Mouse (Mus musculus): ENCODE results near the gene Kri1.
"Not testable (repeated sequence)": the region's sequence is repeated elsewhere in the genome, so short reads cannot be mapped to it uniquely, and the experiment has no call there.

Gene Kri1

GRCm38 (mm10) chr9:21273520-21274228, 14.1 kb downstream of the Kri1 start:
- DNase-seq, result no peak

DNA sequence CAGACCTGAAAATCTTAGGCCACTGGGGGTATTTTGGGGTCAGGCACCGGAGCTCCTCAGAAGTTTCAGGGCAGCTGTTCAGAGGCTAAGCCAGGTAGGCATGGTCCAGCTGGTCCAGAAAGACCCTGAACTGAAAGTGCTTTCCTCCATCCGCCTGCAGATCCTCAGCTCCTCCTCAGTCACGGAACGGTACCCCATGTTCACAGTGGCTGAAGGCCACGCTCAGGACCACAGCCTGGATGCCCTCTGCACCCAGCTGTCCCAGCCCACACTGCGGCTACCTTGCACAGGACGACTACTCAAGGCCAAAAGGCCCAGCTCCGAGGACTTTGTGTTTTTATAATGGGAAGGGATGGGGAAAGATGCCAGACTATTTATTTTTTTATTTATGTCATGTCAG, 14.7 kb downstream of the Kri1 start:
- DNase-seq, result no peak

DNA sequence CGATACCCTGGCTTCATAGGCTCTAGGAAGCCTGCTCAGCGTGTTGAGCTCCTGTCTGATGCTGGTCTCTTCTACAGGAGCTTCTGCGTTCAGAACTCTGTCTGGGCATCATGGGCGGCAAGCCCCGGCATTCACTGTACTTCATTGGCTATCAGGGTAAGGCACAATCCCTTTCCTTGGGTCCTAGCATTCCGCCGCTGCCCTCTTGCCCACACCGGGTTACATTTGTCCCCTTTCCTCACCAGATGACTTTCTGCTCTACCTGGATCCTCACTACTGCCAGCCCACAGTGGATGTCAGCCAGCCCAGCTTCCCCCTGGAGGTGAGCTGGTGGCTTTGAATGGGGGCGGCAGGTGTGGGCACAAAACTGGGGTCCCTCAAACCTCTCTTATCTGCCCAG, 15.4 kb downstream of the Kri1 start:
- DNase-seq, result no peak

- not testable (repeated sequence) for DNase-seq
Observed at GRCm38 (mm10) chr9:21269590-21269989, 18.2 kb downstream of the Kri1 start.

DNA sequence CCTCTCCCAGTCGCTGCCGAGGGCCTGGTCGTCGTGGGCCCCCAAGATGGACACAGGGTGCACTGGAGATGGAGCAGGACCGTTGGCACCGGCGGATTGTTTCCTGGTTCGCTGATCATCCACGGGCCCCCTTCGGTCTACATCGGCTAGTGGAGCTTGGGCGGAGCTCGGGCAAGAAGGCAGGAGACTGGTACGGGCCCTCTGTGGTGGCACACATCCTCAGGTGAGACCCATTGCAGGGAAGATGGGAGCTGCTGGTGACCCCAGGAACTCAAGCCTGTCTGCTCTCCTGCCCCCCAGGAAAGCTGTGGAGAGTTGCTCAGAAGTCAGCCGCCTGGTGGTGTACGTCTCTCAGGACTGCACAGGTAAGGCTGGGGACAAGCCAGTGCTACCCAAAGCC, 19.5 kb downstream of the Kri1 start:
- no peak for DNase-seq

- DNase-seq, result no peak
Observed at GRCm38 (mm10) chr9:21266889-21267288, 20.9 kb downstream of the Kri1 start.

GRCm38 (mm10) chr9:21265611-21266010, 22.2 kb downstream of the Kri1 start:
- DNase-seq, result no peak

DNA sequence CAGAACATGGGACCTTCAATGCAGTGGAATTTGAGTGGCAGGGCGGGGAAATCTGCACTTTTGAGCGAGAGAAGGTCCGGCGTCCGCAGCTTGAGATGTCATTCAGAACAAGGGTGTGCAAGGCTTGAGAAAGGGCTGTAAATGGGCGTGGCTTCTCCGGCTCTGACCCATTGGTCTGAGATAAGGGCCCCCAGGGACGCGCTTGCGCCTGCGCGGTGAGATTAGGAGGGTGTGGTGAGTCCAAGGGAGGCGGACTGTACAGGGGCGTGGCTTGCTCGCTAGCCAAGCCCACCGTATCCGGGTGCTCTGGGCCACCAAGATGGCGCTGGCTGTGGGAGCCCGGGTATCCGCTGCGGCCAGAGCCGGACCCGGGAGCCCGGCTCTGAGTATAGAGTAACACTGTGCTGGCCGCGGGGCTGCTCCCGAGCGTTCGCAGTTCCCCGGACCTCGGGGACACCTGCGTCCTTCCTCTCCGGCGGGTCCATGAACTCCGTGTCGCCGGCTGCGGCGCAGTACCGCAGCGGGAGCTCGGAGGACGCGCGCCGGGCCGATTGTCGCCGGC, 22.7 kb downstream of the Kri1 start, which contains the start of gene Atg4d:
Gene Atg4d, plus strand, starts transcription at position 294 of the 562 bp plus-strand sequence.
- peak; percentile 95 to 97 for DNase-seq

DNA sequence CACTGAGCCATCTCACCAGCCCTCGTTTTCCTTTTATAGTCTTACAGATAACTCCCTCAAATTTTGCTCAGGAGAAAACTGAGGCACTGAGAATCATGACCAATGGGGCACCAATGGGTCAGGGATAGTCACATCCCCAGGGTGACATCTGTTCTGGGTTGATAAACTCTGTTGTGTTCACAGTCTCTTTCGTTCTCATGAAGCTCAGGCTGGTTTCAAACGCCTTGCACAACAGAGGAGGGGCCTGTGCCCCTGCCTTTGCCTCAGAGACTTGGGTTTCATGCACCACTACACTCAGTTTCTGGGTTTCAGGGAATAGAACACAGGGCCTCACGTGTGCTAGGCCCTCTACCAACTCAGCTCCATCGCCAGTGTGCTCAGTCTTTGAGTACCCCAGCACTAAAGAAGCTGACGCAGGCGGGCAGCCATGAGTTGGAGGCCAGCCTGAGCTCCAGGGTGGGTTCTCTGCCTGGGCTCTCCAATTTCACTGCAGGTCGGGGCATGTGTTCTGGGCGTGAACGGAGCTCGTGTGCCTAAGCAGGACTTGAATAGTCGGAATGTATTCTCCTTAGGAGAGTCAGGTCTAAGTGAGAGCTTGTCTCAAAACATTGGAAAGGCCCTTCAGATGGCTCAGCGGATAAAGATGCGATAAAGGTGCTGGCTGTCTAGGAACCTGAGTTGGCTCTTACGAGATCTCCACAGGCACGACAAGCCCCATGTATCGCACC, 23.3 kb downstream of the Kri1 start:
- no peak for DNase-seq

GRCm38 (mm10) chr9:21261831-21262230, 25.9 kb downstream of the Kri1 start:
- DNase-seq, result no peak

GRCm38 (mm10) chr9:21260491-21261040, 27.2 kb downstream of the Kri1 start:
- no peak for DNase-seq

- DNase-seq, result not testable (repeated sequence)
Observed at GRCm38 (mm10) chr9:21256349-21256748, 31.4 kb downstream of the Kri1 start.

- DNase-seq, result no peak
Observed at GRCm38 (mm10) chr9:21254690-21255089, 33.1 kb downstream of the Kri1 start.

GRCm38 (mm10) chr9:21251116-21251735, 36.5 kb downstream of the Kri1 start:
- no peak for DNase-seq

DNA sequence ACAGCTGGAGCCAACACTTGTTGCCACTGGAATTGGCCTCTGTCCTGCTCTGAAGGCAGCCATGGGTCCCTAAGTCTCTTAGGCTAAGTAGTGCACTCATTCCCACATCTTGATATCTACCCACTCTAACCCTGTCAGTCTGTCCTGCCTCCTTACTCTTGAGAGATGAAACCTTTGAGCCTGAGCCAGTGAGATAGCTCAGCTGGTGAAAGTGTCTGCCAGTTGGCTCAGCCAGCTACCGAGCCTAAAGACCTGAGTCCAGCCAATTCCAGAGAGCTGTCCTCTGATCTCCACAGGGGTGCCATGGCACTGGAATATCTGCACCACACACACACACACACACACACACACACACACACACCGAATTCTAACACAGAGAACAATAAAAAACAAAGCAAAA, 37.3 kb downstream of the Kri1 start:
- DNase-seq, result no peak

DNA sequence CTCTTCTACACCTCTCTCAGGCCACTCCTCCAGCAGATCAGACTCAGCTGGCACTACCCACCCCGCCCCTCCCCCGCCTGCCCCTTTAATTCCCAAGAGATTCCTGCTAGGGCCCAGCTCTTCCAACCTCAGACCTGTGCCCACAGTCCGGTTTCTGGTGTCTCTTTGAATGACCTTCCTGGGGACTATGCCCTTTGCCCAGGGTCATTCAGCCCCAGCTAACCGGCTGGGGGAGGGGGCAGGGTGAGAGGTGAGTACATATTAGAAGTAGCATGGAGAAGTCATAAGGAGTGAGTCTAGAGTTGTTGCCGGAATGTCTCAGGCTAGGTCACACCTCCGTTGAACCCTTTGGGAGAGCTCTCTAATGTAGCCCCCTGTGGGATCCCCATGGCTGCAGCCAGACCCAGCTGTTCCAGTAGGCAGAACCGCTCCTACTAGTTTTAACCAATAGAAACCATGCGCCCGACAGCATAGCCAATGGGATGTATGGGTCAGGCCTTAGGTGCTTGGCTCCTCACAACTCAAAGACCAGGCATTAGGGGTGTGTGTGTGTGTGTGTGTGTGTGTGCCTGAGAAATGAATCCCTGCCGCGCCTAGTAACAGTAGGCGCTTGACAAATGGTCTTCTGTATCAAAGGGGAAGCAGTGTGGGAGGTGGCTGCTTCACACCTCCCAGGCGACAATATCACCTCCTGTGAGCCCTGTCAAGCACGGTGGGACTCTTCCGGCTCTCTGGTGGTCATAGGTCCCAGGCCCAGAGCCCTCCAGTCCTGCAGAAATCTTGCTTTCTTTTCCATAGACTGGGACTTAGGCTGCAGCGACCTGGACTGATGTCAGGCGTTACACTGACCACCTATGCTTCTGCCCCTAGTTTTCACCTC, 37.9 kb downstream of the Kri1 start:
- DNase-seq, result no peak

DNA sequence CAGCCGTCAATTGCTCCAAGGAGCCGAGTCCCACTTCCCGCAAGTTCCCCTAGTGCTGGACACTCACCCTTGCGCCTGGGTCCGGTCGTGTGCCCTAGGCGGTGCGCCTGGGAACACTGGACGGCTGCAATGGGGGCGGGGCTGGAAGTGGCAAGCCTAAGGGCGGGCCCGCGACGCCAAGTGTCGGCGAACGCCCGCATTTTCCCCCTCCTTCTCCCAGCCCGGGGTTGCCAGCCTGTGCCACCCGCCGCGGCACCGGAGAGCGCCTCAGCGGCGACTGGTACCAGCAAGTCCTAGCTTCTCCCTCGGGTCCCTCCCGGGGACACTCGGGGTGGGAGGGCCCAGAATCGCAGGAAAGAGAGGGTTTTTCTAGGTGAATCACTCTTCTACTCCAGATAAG, 39.4 kb downstream of the Kri1 start, which contains the start of gene S1pr5:
Gene S1pr5, minus strand, starts transcription at position 118 of the 400 bp plus-strand sequence.
- DNase-seq, result no peak

- DNase-seq, result no peak
Observed at GRCm38 (mm10) chr9:21246342-21246741, 41.4 kb downstream of the Kri1 start.

DNA sequence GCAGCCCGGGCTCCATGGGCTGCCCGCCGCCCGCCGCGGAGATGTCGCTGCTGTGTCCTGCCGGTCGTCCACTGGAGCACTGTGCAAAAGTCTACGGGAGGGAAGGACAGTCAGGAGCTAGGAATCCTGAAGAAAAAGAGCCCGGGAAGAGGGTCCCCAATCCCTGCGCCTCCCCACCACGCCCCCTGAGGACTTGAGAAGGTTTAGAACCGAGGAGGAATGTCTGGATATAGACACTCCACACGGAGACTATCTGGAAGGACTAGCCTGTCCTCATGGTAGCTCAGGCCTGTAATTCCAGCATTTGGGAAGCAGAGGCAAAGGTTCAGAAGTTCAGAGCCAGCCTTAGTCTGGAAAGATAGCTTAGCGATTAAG, 42.7 kb downstream of the Kri1 start:
- no peak for DNase-seq

DNA sequence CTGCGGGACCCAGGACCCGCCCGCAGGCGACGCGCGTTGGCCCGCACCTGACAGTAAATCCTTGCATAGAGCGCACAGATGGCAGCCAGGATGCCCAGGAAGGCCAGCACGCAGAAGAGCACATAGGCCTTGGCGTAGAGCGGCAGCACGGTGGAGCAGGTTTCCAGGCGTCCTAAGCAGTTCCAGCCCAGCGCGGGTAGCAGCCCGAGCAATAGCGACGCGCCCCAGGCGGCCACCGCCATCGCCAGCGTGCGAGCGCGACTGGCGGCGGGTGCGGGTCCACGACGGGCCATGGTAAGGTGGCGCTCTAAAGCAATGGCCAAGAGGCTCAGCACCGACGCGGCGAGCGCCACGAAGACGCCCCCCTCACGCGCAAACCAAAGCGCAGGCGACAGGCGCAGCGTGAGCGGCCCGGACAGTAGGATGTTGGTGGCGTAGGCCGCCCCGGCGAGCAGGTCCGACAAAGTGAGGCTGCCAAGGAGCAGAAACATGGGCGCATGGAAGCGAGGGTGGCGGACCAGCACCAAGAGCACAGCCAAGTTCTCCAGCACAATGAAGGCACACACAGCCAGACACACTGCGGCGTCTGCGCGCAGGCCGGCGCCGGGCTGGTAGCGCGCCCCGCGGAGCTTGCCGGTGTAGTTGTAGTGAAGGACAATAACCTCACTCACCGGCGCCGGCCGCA, 43.2 kb downstream of the Kri1 start:
- DNase-seq, result no peak

DNA sequence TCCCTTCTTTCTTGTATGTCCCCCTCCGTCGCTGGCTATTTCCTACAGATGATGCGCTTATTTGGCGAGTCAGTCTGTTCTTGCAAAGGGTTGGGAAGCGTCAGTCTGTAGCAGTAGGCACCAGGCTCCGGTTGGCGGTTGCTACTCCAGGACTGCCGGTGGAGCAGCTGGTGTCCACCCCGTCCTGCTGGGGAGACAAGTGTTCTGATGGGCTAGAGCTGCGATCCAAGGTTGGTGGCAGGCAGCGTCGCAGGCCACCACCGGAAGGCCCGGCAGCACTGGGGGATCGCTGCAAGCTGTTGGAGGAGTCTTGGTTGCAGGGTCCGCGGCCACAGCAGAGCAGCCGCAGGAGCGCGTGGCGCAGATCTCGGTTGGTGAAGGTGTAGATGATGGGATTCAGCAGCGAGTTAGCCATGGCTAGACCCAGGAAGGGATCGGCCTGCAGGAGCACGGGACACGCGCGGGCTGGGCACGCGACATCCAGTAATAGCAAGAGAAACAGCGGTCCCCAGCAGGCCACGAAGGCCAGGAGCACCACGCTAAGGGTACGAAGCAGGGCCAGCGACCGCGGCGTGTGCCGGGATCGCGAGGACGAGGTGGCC, 43.8 kb downstream of the Kri1 start:
- no peak for DNase-seq
